Mouse (Mus musculus) cerebellum, adult 2 months (tissue): ENCODE measurements at regions not wholly inside any gene's neighbourhood (a gene's known extent, or its start where the extent isn't known, plus 50 kb on each side); places are given as distances from the start of the nearest gene placed in this dataset.

ENCODE experiments used
- DNase-seq, 2 experiments: peaks; one replicate each; pipeline ENCODE4 v3.0.0; 2021
- H3K27ac ChIP-seq: fragments of 200-500 bp; 2 replicates; pipeline ENCODE4 v1.5.1; 2012; ENCODE audit warnings: low read length, control low read depth, inconsistent platforms; ENCODE audit not compliant: insufficient read depth
- H3K27me3 ChIP-seq: fragments of 200-500 bp; 2 replicates; pipeline ENCODE4 v1.6.1; 2012; ENCODE audit warnings: inconsistent platforms, mild to moderate bottlenecking, low read length, moderate library complexity; ENCODE audit not compliant: control insufficient read depth, insufficient read depth
- H3K4me1 ChIP-seq: fragments of 200-500 bp; 2 replicates; pipeline ENCODE4 v1.6.1; 2011; ENCODE audit warnings: low read length; ENCODE audit not compliant: control insufficient read depth, insufficient read depth
- H3K4me3 ChIP-seq: fragments of 200-500 bp; replicated peaks from 2 replicates; pipeline ENCODE3; 2011; ENCODE audit warnings: mild to moderate bottlenecking, low read depth, low read length, control low read depth; ENCODE audit not compliant: insufficient read depth
- CTCF ChIP-seq: fragments of 200-500 bp; IDR thresholded peaks from 2 replicates; pipeline ENCODE4 v1.5.1; 2011; ENCODE audit warnings: low read depth, mild to moderate bottlenecking, control low read depth, low read length, moderate library complexity, borderline replicate concordance; ENCODE audit not compliant: insufficient read depth
- POLR2A ChIP-seq: fragments of 200-500 bp; IDR thresholded peaks from 2 replicates; pipeline ENCODE4 v1.6.1; 2011; ENCODE audit warnings: low read length, control low read depth, borderline replicate concordance; ENCODE audit not compliant: insufficient read depth
- WGBS: fragments of 180-500 bp; shearing (Covaris S2); methylation state at CpG from one replicate; pipeline ENCODE4 v1.1.7; 2018; 5-methylcytosine and 5-hydroxymethylcytosine counted together

GRCm38 (mm10) chr10:121205551-121205950 is 145.5 kb downstream of the Tbc1d30 start:
- 45% methylated on average over 11 of the region's 11 CpGs for WGBS
- no peaks in the 10 kb centered on the region for H3K4me1 ChIP-seq
- no peak for DNase-seq
- no peak for TF ChIP-seq CTCF
- no peaks in the 10 kb centered on the region; the same call in 1 of the 2 replicates for H3K27me3 ChIP-seq
- no peak overlapping the region for H3K27ac ChIP-seq
- H3K4me3 ChIP-seq = no peak overlapping the region

GRCm38 (mm10) chr10:121206002-121206742 is 144.9 kb downstream of the Tbc1d30 start:
- peak; percentile 29 to 38 for DNase-seq
- Histone ChIP-seq H3K4me3 (no peak overlapping the region), H3K27me3 (no peaks in the 10 kb centered on the region; the same call in 1 of the 2 replicates), H3K4me1 (no peaks in the 10 kb centered on the region), H3K27ac (no peak overlapping the region)
- 2% methylated on average over 15 of the region's 15 CpGs for WGBS
- no peak for TF ChIP-seq POLR2A
- TF ChIP-seq CTCF = no peak

GRCm38 (mm10) chr10:121206743-121207039 is 144.4 kb downstream of the Tbc1d30 start:
- H3K27ac ChIP-seq = no peak overlapping the region
- H3K4me3 ChIP-seq = no peak overlapping the region
- DNase-seq = no peak
- TF ChIP-seq POLR2A = no peak
- no peak for TF ChIP-seq CTCF
- WGBS = 22% methylated on average over 3 of the region's 3 CpGs
- no peaks in the 10 kb centered on the region for H3K4me1 ChIP-seq
- no peaks in the 10 kb centered on the region; the same call in 1 of the 2 replicates for H3K27me3 ChIP-seq
